Mouse (Mus musculus): ENCODE data around the gene Zfp866. TPM values are rescaled to one million over a fixed set of nuclear protein-coding genes. Genes with fewer than 3 reads are reported as not detected.
A peak's percentile ranks its signal among the peaks of the same experiment; 100 is the strongest.

The Zfp866 gene
- polyA plus RNA-seq, 1 experiment: 11.3 TPM

- TF ChIP-seq CTCF (conservative IDR thresholded peaks at IDR 0.05; ENCODE audit: insufficient read depth, insufficient read length, low read depth, low read length): no peak
- no peak for TF ChIP-seq POLR2A (IDR thresholded peaks at IDR 0.05; ENCODE audit: low read depth, low read length)
- Histone ChIP-seq H3K4me1 (ENCODE audit: control insufficient read depth, insufficient read depth, low read length) (no peaks in the 10 kb centered on the region; the same call in 1 of the 2 replicates), H3K36me3 (ENCODE audit: control insufficient read depth, insufficient read depth, low read length) (peaks cover 2% of the 10 kb centered on the region; the same call in 1 of the 2 replicates), H3K4me3 (ENCODE audit: insufficient read depth, low read depth, low read length) (no peak overlapping the region), H3K27me3 (replicated peaks; ENCODE audit: control insufficient read depth, insufficient read depth, low read length) (no peaks in the 10 kb centered on the region), H3K27ac (ENCODE audit: insufficient read depth, low read depth, low read length) (no peak overlapping the region)
- DNase-seq: no peak
- WGBS: 84% methylated on average over 9 of the region's 9 CpGs
Measured at GRCm38 (mm10) chr8:69805491-69805890, 14.5 kb upstream of the Zfp866 start.

DNA sequence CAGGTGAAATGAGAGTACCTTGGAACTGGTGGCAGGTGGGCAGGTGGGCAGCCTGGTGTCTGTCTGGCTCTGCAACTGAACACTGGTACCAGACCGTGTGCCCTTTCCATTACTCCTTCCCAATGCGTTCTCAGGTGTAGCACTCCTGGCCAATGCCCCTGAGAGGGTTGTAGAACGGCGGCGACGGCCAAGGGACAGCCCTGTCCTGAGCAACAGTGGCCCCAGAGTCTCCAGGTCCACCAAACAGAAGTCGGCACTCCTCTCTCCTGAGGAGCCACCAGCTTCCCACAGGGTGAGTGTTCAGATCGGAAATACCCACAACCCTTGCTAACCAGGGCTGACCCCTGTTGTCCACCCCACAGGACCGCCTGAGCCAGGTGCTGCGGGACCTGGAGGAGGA, 14.1 kb upstream of the Zfp866 start:
- H3K36me3 ChIP-seq (ENCODE audit: control insufficient read depth, insufficient read depth, low read length): peaks cover 3% of the 10 kb centered on the region
- no peak overlapping the region for H3K27ac ChIP-seq (ENCODE audit: insufficient read depth, low read depth, low read length)
- 95% methylated on average over 10 of the region's 10 CpGs for WGBS
- TF ChIP-seq POLR2A (IDR thresholded peaks at IDR 0.05; ENCODE audit: low read depth, low read length) (no peak), CTCF (conservative IDR thresholded peaks at IDR 0.05; ENCODE audit: insufficient read depth, insufficient read length, low read depth, low read length) (no peak)
- H3K27me3 ChIP-seq (replicated peaks; ENCODE audit: control insufficient read depth, insufficient read depth, low read length): no peaks in the 10 kb centered on the region
- H3K4me3 ChIP-seq (ENCODE audit: insufficient read depth, low read depth, low read length): no peak overlapping the region
- DNase-seq: no peak
- H3K4me1 ChIP-seq (ENCODE audit: control insufficient read depth, insufficient read depth, low read length): no peaks in the 10 kb centered on the region; the same call in 1 of the 2 replicates

DNA sequence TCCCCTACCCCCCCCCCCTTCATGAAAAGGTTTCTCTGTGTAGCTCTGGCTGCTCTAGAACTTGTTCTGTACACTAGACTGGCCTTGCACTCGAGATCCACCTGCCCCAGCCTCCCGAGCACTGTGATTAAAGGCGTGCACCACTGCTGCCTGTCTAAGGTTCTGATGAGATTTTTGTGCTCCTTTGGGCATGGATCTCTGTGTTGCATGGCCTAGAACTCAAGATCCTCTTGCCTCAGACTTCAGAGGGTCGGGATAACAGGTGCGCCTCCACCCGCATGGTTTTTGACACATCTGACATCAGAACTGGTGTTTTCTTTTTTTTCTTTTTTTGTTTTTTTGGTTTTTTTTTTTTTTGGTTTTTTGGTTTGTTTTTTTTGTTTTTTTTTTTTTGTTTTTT, 13.6 kb upstream of the Zfp866 start:
- Histone ChIP-seq H3K27ac (ENCODE audit: insufficient read depth, low read depth, low read length) (no peak overlapping the region), H3K36me3 (ENCODE audit: control insufficient read depth, insufficient read depth, low read length) (peaks cover 6% of the 10 kb centered on the region), H3K27me3 (replicated peaks; ENCODE audit: control insufficient read depth, insufficient read depth, low read length) (no peaks in the 10 kb centered on the region), H3K4me3 (ENCODE audit: insufficient read depth, low read depth, low read length) (no peak overlapping the region), H3K4me1 (ENCODE audit: control insufficient read depth, insufficient read depth, low read length) (no peaks in the 10 kb centered on the region; the same call in 1 of the 2 replicates)
- no peak for TF ChIP-seq CTCF (conservative IDR thresholded peaks at IDR 0.05; ENCODE audit: insufficient read depth, insufficient read length, low read depth, low read length)
- TF ChIP-seq POLR2A (IDR thresholded peaks at IDR 0.05; ENCODE audit: low read depth, low read length): no peak
- 90% methylated on average over 6 of the region's 6 CpGs for WGBS
- DNase-seq: no peak

GRCm38 (mm10) chr8:69803366-69803765, 12.4 kb upstream of the Zfp866 start:
- Histone ChIP-seq H3K4me1 (ENCODE audit: control insufficient read depth, insufficient read depth, low read length) (no peaks in the 10 kb centered on the region), H3K27ac (ENCODE audit: insufficient read depth, low read depth, low read length) (no peak overlapping the region), H3K36me3 (ENCODE audit: control insufficient read depth, insufficient read depth, low read length) (peaks cover 6% of the 10 kb centered on the region), H3K27me3 (replicated peaks; ENCODE audit: control insufficient read depth, insufficient read depth, low read length) (no peaks in the 10 kb centered on the region), H3K4me3 (ENCODE audit: insufficient read depth, low read depth, low read length) (no peak overlapping the region)
- no peak for DNase-seq
- 93% methylated on average over 7 of the region's 7 CpGs for WGBS
- TF ChIP-seq POLR2A (IDR thresholded peaks at IDR 0.05; ENCODE audit: low read depth, low read length): no peak
- no peak for TF ChIP-seq CTCF (conservative IDR thresholded peaks at IDR 0.05; ENCODE audit: insufficient read depth, insufficient read length, low read depth, low read length)

- H3K36me3 ChIP-seq (ENCODE audit: control insufficient read depth, insufficient read depth, low read length): peaks cover 7% of the 10 kb centered on the region
- no peak overlapping the region for H3K27ac ChIP-seq (ENCODE audit: insufficient read depth, low read depth, low read length)
- no peaks in the 10 kb centered on the region for H3K27me3 ChIP-seq (replicated peaks; ENCODE audit: control insufficient read depth, insufficient read depth, low read length)
- no peak overlapping the region for H3K4me3 ChIP-seq (ENCODE audit: insufficient read depth, low read depth, low read length)
- TF ChIP-seq POLR2A (IDR thresholded peaks at IDR 0.05; ENCODE audit: low read depth, low read length) (no peak), CTCF (conservative IDR thresholded peaks at IDR 0.05; ENCODE audit: insufficient read depth, insufficient read length, low read depth, low read length) (no peak)
- no peak for DNase-seq
- no peaks in the 10 kb centered on the region for H3K4me1 ChIP-seq (ENCODE audit: control insufficient read depth, insufficient read depth, low read length)
Measured at GRCm38 (mm10) chr8:69802216-69802615, 11.2 kb upstream of the Zfp866 start.

DNA sequence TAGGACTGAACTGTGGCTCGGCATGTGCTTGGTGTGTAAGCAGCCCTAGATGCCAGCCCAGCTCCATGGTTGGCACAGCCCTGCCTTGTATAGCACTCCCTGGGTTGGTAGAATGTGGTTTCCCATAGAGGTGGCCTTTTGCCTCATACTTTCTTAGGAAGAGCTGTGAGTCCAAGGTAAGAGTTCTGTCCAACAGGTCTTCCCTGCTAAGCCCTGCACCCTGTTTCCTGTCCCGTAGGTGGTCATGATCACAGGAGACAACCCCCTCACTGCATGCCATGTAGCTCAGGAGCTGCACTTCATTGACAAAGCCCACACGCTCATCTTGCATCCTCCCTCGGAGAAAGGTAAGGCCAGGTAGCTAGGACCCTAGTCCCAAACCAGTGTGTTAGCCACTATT, 10.8 kb upstream of the Zfp866 start:
- WGBS: 96% methylated on average over 4 of the region's 4 CpGs
- TF ChIP-seq POLR2A (IDR thresholded peaks at IDR 0.05; ENCODE audit: low read depth, low read length): no peak
- no peak for TF ChIP-seq CTCF (conservative IDR thresholded peaks at IDR 0.05; ENCODE audit: insufficient read depth, insufficient read length, low read depth, low read length)
- H3K4me3 ChIP-seq (ENCODE audit: insufficient read depth, low read depth, low read length): no peak overlapping the region
- H3K36me3 ChIP-seq (ENCODE audit: control insufficient read depth, insufficient read depth, low read length): peaks cover 7% of the 10 kb centered on the region
- no peak for DNase-seq
- H3K27ac ChIP-seq (ENCODE audit: insufficient read depth, low read depth, low read length): no peak overlapping the region
- H3K4me1 ChIP-seq (ENCODE audit: control insufficient read depth, insufficient read depth, low read length): no peaks in the 10 kb centered on the region
- no peaks in the 10 kb centered on the region for H3K27me3 ChIP-seq (replicated peaks; ENCODE audit: control insufficient read depth, insufficient read depth, low read length)

DNA sequence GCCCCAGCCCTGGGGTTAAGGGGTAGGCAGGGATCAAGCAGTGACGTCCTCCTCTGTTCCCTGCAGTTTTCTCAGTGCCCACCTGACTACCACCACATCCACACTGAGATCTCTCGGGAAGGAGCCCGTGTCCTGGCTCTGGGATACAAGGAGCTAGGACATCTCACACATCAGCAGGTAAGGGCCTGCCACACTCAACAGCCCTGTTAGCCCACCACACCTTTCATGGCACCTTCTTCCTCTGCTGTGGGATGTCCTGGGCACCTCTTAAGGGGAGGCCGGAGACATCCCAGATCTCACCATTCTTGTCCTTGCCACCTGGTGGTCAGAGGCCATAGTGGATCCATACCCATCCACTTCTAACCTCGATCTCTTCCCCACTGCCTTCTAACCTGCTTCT, 9.0 kb upstream of the Zfp866 start:
- Histone ChIP-seq H3K27ac (ENCODE audit: insufficient read depth, low read depth, low read length) (no peak overlapping the region), H3K4me3 (ENCODE audit: insufficient read depth, low read depth, low read length) (no peak overlapping the region), H3K27me3 (replicated peaks; ENCODE audit: control insufficient read depth, insufficient read depth, low read length) (no peaks in the 10 kb centered on the region), H3K36me3 (ENCODE audit: control insufficient read depth, insufficient read depth, low read length) (peaks cover 6% of the 10 kb centered on the region), H3K4me1 (ENCODE audit: control insufficient read depth, insufficient read depth, low read length) (no peaks in the 10 kb centered on the region)
- TF ChIP-seq POLR2A (IDR thresholded peaks at IDR 0.05; ENCODE audit: low read depth, low read length) (no peak), CTCF (conservative IDR thresholded peaks at IDR 0.05; ENCODE audit: insufficient read depth, insufficient read length, low read depth, low read length) (0 out of 2 replicates have a peak, but pooled peaks have one; percentile 0)
- no peak for DNase-seq
- WGBS: 92% methylated on average over 5 of the region's 5 CpGs

Measured in kidney, adult 2 months (tissue).